Mouse (Mus musculus): ENCODE results near the gene Myo1c.
A peak's percentile ranks its signal among the peaks of the same experiment; 100 is the strongest.
"Not testable (repeated sequence)": the region's sequence is repeated elsewhere in the genome, so short reads cannot be mapped to it uniquely, and the experiment has no call there.

Myo1c gene

GRCm38 (mm10) chr11:75668621-75669020, 18.3 kb downstream of the Myo1c start:
- no peak for DNase-seq (ENCODE audit: low spot score in 2 of 2)

- DNase-seq (ENCODE audit: low spot score in 2 of 2) = no peak
Observed at GRCm38 (mm10) chr11:75669176-75669852, 19.0 kb downstream of the Myo1c start.

GRCm38 (mm10) chr11:75669853-75670200, 19.5 kb downstream of the Myo1c start:
- no peak for DNase-seq (ENCODE audit: low spot score in 2 of 2)

- DNase-seq (ENCODE audit: low spot score in 2 of 2) = no peak
Observed at GRCm38 (mm10) chr11:75671426-75672180, 21.3 kb downstream of the Myo1c start.

- DNase-seq (ENCODE audit: low spot score in 2 of 2) = no peak
Observed at GRCm38 (mm10) chr11:75673411-75673810, 23.1 kb downstream of the Myo1c start.

- DNase-seq (ENCODE audit: low spot score in 2 of 2) = no peak
Observed at GRCm38 (mm10) chr11:75674875-75675274, 24.6 kb downstream of the Myo1c start.

GRCm38 (mm10) chr11:75677881-75678746, 27.8 kb downstream of the Myo1c start:
- peak in 1 of 2 experiments; percentile 21 for DNase-seq (ENCODE audit: low spot score in 2 of 2)

- DNase-seq (ENCODE audit: low spot score in 2 of 2) = peak; percentile 98 to 100
Observed at GRCm38 (mm10) chr11:75678747-75679438, 28.6 kb downstream of the Myo1c start, which contains the start of gene Crk. TSS of gene Crk (plus strand) at chr11:75679259.

- DNase-seq (ENCODE audit: low spot score in 2 of 2) = peak; percentile 72 to 79
Observed at GRCm38 (mm10) chr11:75679439-75680171, 29.3 kb downstream of the Myo1c start.

GRCm38 (mm10) chr11:75684462-75684861, 34.2 kb downstream of the Myo1c start:
- DNase-seq (ENCODE audit: low spot score in 2 of 2) = no peak

- DNase-seq (ENCODE audit: low spot score in 2 of 2) = no peak
Observed at GRCm38 (mm10) chr11:75684956-75685355, 34.7 kb downstream of the Myo1c start.

- DNase-seq (ENCODE audit: low spot score in 2 of 2) = no peak
Observed at GRCm38 (mm10) chr11:75687343-75687993, 37.2 kb downstream of the Myo1c start.

- DNase-seq (ENCODE audit: low spot score in 2 of 2) = no peak
Observed at GRCm38 (mm10) chr11:75688132-75688531, 37.8 kb downstream of the Myo1c start.

GRCm38 (mm10) chr11:75689977-75690376, 39.7 kb downstream of the Myo1c start:
- no peak for DNase-seq (ENCODE audit: low spot score in 2 of 2)

GRCm38 (mm10) chr11:75691047-75691446, 40.7 kb downstream of the Myo1c start:
- no peak for DNase-seq (ENCODE audit: low spot score in 2 of 2)

- no peak for DNase-seq (ENCODE audit: low spot score in 2 of 2)
Observed at GRCm38 (mm10) chr11:75693570-75693969, 43.3 kb downstream of the Myo1c start.

- DNase-seq (ENCODE audit: low spot score in 2 of 2) = not testable (repeated sequence)
Observed at GRCm38 (mm10) chr11:75697464-75697863, 47.2 kb downstream of the Myo1c start.

GRCm38 (mm10) chr11:75700557-75700956, 50.3 kb downstream of the Myo1c start:
- no peak for DNase-seq (ENCODE audit: low spot score in 2 of 2)

- DNase-seq (ENCODE audit: low spot score in 2 of 2) = no peak
Observed at GRCm38 (mm10) chr11:75702761-75703160, 52.5 kb downstream of the Myo1c start.

- DNase-seq (ENCODE audit: low spot score in 2 of 2) = no peak
Observed at GRCm38 (mm10) chr11:75703748-75704147, 53.4 kb downstream of the Myo1c start.

Measured in spleen, postnatal 10 days (tissue).